Mouse (Mus musculus) liver, embryonic 14.5 days (tissue): ENCODE data around the gene Syt1. TPM values are rescaled to one million over a fixed set of nuclear protein-coding genes. Genes with fewer than 3 reads are reported as not detected.
A peak's percentile ranks its signal among the peaks of the same experiment; 100 is the strongest.

Source experiments
- ATAC-seq: fragments of 200-750 bp; cut with Nextera tagmentation; 2 replicates; pipeline ENCODE4 v1.8.0; 2017; ENCODE audit warnings: moderate number of reproducible peaks, mild to moderate bottlenecking, moderate library complexity; ENCODE audit not compliant: insufficient read depth
- DNase-seq, 3 experiments: peaks; one replicate each; pipeline ENCODE4 v3.0.0-alpha.2; 2012 to 2013; ENCODE audit warnings: low read depth in 3 of 3, low spot score in 3 of 3
- H3K27ac ChIP-seq: fragments of 300-500 bp; sonication (generic); 2 replicates; pipeline ENCODE4 v1.5.1; 2014; ENCODE audit warnings: moderate library complexity, mild to moderate bottlenecking, control low read depth, inconsistent platforms
- H3K27me3 ChIP-seq: fragments of 300-500 bp; sonication (generic); 2 replicates; pipeline ENCODE4 v1.6.1; 2014; ENCODE audit warnings: mild to moderate bottlenecking, low read length, moderate library complexity; ENCODE audit not compliant: control insufficient read depth, insufficient read depth
- H3K36me3 ChIP-seq: fragments of 300-500 bp; sonication (generic); replicated peaks from 2 replicates; pipeline ENCODE4 v1.6.1; 2014; ENCODE audit warnings: low read depth; ENCODE audit not compliant: control insufficient read depth, insufficient read depth
- H3K4me1 ChIP-seq, 2 experiments: fragments of 200-500 bp in 1 of 2; fragments of 300-500 bp in 1 of 2; sonication (generic) in 1 of 2; replicated peaks; 2 replicates each; pipeline ENCODE4 v1.6.1; 2012 to 2014; ENCODE audit warnings: antibody characterized with exemption in 1 of 2, inconsistent platforms in 1 of 2, low read length in 1 of 2; ENCODE audit not compliant: control insufficient read depth in 2 of 2, insufficient read depth in 2 of 2
- H3K4me2 ChIP-seq: fragments of 300-500 bp; sonication (generic); 2 replicates; pipeline ENCODE4 v1.6.1; 2014; ENCODE audit warnings: low read depth, mild to moderate bottlenecking, control low read depth, moderate library complexity
- H3K4me3 ChIP-seq, 2 experiments: fragments of 200-500 bp in 1 of 2; fragments of 300-500 bp in 1 of 2; sonication (generic) in 1 of 2; 2 replicates each; pipeline ENCODE4 v1.5.1; 2012 to 2014; ENCODE audit warnings: low read depth in 2 of 2, low read length in 2 of 2, mild to moderate bottlenecking in 2 of 2, control low read depth in 1 of 2, inconsistent platforms in 1 of 2, moderate library complexity in 1 of 2; ENCODE audit not compliant: insufficient read depth in 1 of 2
- H3K9ac ChIP-seq: fragments of 300-500 bp; sonication (generic); replicated peaks from 2 replicates; pipeline ENCODE4 v1.6.1; 2014; ENCODE audit warnings: mild to moderate bottlenecking, control low read depth, moderate library complexity
- H3K9me3 ChIP-seq: fragments of 300-500 bp; sonication (generic); 2 replicates; pipeline ENCODE4 v1.6.1; 2016; ENCODE audit warnings: low read length, mixed read lengths; ENCODE audit not compliant: control insufficient read depth
- CTCF ChIP-seq: IDR thresholded peaks from 2 replicates; pipeline ENCODE4 v1.5.1; 2016; ENCODE audit warnings: antibody characterized with exemption, low read depth, control low read depth
- EP300 ChIP-seq: IDR thresholded peaks from 2 replicates; pipeline ENCODE4 v1.6.1; 2016; ENCODE audit warnings: antibody characterized with exemption, low read depth
- WGBS: fragments of 180-500 bp; shearing (Covaris S2); extraction: QIAGEN DNeasy Blood & Tissue Kit; methylation state at CpG from one replicate; pipeline ENCODE4 v1.1.7; 2014; ENCODE audit not compliant: insufficient replicate concordance; 5-methylcytosine and 5-hydroxymethylcytosine counted together
- polyA plus RNA-seq, 2 experiments: library from polyadenylated mRNA; depleted of rRNA in 1 of 2; stranded (reverse) in 1 of 2; unstranded in 1 of 2; fragments of >200 nt; fragmentation: Nextera tagmentation in 1 of 2; extraction: Ambion mirVana in 1 of 2; gene quantifications; 2 replicates each; pipeline versions ENCODE4 v1.2.1 to v1.2.3; 2012 to 2014

Syt1 gene
- polyA plus RNA-seq, 2 experiments = 0.02 to 0.04 TPM

- H3K4me1 ChIP-seq = peaks cover 31 to 38% of the 10 kb centered on the region in 2 experiments
- H3K4me2 ChIP-seq = peak overlapping the region; percentile 38
- peak overlapping the region; percentile 72 for H3K27ac ChIP-seq
Measured at GRCm38 (mm10) chr10:108581555-108582396, 429.0 kb downstream of the Syt1 start.

GRCm38 (mm10) chr10:108580786-108581420, 429.9 kb downstream of the Syt1 start:
- TF ChIP-seq EP300 (no peak), CTCF (no peak)
- Histone ChIP-seq H3K27ac (no peak overlapping the region), H3K27me3 (no peaks in the 10 kb centered on the region), H3K9me3 (peaks cover 8% of the 10 kb centered on the region), H3K4me2 (no peak overlapping the region), H3K36me3 (no peaks in the 10 kb centered on the region), H3K4me3 (no peak overlapping the region), H3K4me1 (peaks cover 31 to 38% of the 10 kb centered on the region in 2 experiments), H3K9ac (no peak overlapping the region)
- DNase-seq = no peak
- no peak for ATAC-seq
- 82% methylated on average over 9 of the region's 9 CpGs for WGBS

More at GRCm38 (mm10) chr10:108581555-108582396, 429.0 kb downstream of the Syt1 start:
- 75% methylated on average over 12 of the region's 12 CpGs for WGBS
- no peaks in the 10 kb centered on the region for H3K27me3 ChIP-seq
- no peak for TF ChIP-seq CTCF
- TF ChIP-seq EP300 = no peak
- DNase-seq = no peak
- no peak overlapping the region for H3K9ac ChIP-seq
- no peak overlapping the region for H3K4me3 ChIP-seq
- no peaks in the 10 kb centered on the region for H3K36me3 ChIP-seq
- ATAC-seq = no peak; the same call in 1 of the 2 replicates
- peaks cover 8% of the 10 kb centered on the region for H3K9me3 ChIP-seq

- ATAC-seq (no peak), DNase-seq (no peak)
- Histone ChIP-seq H3K27me3 (no peaks in the 10 kb centered on the region), H3K27ac (no peak overlapping the region; the same call in 1 of the 2 replicates), H3K9ac (no peak overlapping the region), H3K4me3 (no peak overlapping the region), H3K36me3 (no peaks in the 10 kb centered on the region), H3K4me1 (peaks cover 23 to 30% of the 10 kb centered on the region in 2 experiments), H3K4me2 (no peak overlapping the region), H3K9me3 (peaks cover 8% of the 10 kb centered on the region)
- TF ChIP-seq CTCF = no peak
- WGBS = 55% methylated on average over 4 of the region's 4 CpGs
Measured at GRCm38 (mm10) chr10:108579396-108579795, 431.4 kb downstream of the Syt1 start.

GRCm38 (mm10) chr10:108577611-108578010, 433.2 kb downstream of the Syt1 start:
- DNase-seq = no peak
- Histone ChIP-seq H3K36me3 (no peaks in the 10 kb centered on the region), H3K4me2 (no peak overlapping the region), H3K27ac (no peak overlapping the region), H3K27me3 (no peaks in the 10 kb centered on the region), H3K9ac (no peak overlapping the region), H3K4me3 (no peak overlapping the region), H3K4me1 (peaks cover 13 to 22% of the 10 kb centered on the region in 2 experiments), H3K9me3 (peaks cover 8% of the 10 kb centered on the region)
- ATAC-seq = no peak
- TF ChIP-seq EP300 (no peak), CTCF (no peak)

- 43% methylated on average over 4 of the region's 4 CpGs for WGBS
- Histone ChIP-seq H3K4me1 (no peaks in the 10 kb centered on the region), H3K9me3 (no peaks in the 10 kb centered on the region), H3K27me3 (no peaks in the 10 kb centered on the region), H3K4me3 (no peak overlapping the region), H3K27ac (no peak overlapping the region), H3K36me3 (no peaks in the 10 kb centered on the region), H3K9ac (no peak overlapping the region), H3K4me2 (no peak overlapping the region)
- ATAC-seq (no peak), DNase-seq (no peak)
- TF ChIP-seq EP300 (no peak), CTCF (no peak)
Measured at GRCm38 (mm10) chr10:108572764-108573163, 438.0 kb downstream of the Syt1 start.
